Mouse (Mus musculus) spleen, postnatal 14 days (tissue): ENCODE results near the gene Foxk1.

ENCODE experiments used
- DNase-seq, 2 experiments: peaks; one replicate each; pipeline ENCODE4 v3.0.0; 2021 to 2022; ENCODE audit warnings: low spot score in 2 of 2

Gene Foxk1

DNA sequence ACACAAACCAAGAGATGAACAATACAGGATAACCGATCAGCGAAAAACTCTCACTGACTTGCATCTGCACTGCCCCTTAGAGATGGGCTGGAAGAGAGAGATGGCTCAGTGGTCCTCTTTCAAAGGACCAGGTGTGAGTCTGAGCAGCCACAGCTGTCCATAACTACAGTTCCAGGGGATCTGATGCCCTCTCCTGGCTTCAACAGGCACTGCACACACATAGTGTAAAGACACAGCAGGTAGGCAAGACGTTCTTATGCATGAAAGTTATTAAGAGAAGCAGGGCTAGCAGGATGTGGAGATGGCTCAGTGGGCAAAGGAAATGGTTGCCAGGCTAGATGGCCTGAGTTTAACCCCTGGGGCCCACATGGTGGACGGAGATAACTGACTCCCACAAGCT, 13.6 kb upstream of the Foxk1 start:
- peak in 1 of 2 experiments; percentile 47 for DNase-seq

DNA sequence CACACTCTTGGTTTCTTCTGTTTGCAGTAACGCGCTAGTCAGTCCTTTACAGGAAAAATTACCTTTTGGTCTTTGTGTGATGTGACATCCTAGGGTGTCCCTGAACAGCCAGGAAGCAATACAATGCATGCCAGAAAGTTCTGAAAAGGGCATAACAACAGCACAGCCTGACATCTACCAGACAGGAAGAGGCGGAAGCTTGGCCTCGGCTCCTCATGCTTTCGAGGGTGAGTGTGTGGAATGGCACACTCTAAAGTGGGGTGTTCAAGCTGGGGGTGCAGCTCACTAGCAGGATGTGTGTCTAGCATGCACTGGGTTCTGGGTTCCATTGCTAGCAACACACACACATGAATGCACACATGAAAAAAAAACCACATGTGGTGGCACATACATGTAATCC, 9.6 kb upstream of the Foxk1 start:
- no peak for DNase-seq

DNA sequence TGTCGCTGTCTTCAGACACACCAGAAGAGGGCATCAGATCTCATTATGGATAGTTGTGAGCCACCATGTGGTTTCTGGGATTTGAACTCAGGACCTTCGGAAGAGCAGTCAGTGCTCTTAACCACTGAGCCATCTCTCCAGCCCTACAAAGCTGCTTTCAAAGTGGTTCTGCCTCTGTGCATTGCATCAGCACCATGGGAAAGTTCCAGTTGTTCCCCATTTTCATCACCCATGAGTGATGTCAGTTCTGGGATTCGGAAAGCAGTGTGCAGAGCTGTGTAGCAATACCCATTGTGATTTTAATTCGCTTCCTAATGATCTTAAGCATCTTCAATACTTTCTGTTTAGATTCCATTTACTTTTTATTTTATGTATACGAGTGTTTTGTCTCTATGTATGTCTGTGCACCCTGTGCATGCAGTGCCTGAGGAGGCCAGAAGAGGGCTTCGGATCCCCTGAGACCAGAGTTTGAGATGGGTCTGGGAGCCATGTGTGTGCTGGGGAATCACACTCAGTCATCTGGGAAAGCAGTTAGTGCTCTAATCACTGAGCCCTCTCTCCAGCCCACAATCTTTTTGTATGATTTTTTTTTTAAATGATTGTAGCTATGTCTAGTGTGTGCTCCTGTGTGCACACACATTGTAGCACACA, 6.6 kb upstream of the Foxk1 start:
- no peak for DNase-seq

DNA sequence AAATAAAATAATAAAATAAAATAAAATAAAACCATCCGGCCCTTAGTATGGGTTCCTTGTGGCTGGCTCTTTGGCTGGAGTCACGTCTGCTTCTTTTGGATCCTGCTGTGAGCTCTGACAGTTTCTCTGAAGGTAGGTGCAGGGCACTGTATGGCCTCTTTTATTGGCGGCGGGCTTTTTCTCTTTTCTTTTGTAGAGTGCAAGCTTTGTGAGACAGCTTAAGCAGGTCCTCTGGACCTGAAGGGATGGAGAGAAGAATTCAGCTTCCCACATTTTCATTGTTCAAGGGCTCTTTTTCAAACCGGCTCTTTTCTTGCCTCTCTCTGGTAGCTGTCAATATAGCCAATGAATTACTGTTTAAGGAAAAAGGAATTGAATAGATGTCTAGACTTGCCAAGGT, 5.4 kb upstream of the Foxk1 start:
- DNase-seq: no peak

DNA sequence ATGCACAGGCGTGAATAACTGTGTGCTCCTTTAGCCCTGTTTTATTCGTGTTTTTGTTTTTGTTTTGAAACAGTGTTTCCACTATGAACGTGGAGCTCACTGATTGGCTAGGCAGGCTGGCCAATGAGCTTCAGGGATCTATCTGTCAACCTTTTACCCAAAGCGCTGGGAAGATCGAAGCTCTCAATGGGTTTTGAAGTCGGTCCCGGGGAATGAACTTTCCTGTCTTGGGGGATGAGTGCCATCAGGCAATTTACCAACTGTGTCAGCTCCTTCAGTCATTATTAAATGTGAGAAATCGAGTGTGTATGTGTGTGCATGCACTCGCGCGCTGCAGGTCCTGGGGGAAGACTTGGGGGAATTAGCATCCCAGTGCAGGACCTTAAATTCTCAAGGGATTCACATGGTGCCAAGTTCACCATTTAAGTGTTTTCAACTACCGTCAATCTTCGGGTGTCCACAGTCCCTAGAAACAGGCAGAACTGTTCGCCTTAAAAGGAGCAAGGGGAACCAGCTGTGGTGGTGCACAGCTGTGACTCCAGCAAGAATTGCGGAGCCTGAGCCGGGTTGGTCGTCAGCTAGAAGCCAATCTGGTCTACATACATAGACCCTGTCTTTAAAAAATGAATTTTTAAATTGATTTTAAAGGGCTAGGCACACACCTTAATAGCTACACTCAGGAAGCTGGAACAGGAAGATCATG, 965 bp upstream of the Foxk1 start:
- no peak for DNase-seq

DNA sequence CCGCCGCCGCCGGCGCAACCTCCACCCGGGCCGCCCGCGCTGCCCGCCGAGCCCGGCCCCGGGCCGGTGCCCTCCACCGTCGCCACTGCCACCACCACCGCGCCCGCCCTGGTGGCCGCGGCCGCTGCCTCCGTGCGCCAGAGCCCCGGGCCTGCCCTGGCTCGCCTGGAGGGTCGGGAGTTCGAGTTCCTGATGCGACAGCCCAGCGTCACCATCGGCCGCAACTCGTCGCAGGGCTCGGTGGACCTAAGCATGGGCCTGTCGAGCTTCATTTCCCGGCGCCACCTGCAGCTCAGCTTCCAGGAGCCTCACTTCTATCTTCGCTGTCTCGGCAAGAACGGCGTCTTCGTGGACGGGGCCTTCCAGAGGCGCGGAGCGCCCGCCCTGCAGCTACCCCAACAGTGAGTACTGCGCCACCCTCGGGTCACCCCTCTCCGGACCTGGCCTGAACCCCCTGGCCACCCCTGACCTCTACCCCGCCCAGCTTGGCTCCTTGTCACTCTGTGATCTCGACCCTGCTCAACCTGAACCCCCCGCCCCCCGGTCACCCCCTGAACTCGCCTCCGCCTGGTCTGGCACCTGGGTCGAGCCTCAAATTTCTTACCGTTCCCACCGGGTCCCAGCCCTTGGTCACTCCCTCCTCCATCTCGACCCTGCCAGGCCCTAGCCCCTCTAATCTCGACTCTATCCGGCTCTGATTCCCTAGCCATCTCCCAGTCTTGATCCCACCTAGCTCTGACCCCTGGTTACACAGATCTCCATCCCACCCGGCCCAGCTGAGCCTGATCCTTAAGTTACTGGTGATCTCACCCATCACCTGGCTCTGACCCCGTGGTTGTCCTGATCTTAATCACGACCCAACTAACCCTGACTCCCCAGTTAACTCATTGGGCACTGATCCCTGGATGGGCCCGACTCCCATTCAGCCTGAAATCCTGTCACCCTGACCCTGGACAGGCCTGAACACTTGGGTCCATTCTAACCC, 636 bp downstream of the Foxk1 start:
- DNase-seq: peak; percentile 23 to 28

DNA sequence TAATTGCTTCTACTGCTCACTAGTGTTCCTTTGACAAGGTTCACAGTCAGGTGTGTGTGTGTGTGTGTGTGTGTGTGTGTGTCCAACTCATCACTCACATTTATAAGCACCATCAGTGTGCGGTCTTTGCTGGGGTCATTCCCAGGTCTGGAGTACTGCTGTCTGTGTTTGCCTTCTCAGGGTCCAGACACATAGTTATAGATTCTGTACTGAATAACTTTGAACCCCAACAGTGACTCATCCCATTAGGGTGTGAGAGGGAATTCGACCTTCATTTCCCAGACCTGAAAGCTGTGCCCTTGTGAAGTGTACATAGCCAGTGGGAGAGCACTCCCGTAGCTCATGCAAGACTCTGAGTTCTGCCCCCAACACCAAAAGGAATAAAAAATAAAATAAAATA, 2.4 kb downstream of the Foxk1 start:
- DNase-seq: no peak

DNA sequence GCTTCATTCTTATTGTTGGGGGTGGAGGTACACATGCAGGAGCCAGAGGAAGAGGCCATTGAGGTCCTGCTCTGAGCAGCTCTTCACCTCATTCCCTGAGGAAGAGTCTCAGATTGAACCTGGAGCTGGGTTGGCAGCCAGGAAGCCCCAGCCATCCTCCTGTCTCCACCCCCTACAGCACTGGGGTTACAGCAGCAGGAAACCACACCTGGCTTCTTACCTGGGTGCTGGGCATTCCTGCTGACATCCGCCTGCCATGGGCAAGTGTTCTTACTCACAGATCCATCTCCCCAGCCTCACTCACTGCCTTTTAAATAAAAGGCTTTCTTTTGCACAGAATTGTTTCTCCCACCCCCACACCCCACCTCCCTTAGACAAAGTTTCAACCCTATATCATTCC, 3.0 kb downstream of the Foxk1 start:
- DNase-seq: no peak

DNA sequence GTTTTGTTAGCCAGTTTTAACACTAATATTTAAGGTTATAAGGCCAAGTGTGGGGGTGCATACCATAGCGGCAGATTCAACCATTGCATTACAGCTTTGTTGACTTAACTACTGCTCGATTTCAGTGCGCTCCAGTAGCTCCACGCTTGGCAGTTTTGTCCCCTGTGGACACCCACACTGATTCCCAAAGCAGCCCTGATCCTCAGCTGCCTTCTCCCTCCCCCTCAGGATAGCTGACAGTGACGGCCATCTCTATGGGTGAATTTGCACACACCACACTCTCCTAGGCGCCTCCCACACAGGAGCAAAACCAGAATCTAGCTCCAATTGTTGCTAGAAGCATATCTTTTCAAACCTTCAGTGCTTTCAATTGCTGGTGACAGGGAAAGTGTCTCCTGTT, 4.1 kb downstream of the Foxk1 start:
- DNase-seq: no peak

DNA sequence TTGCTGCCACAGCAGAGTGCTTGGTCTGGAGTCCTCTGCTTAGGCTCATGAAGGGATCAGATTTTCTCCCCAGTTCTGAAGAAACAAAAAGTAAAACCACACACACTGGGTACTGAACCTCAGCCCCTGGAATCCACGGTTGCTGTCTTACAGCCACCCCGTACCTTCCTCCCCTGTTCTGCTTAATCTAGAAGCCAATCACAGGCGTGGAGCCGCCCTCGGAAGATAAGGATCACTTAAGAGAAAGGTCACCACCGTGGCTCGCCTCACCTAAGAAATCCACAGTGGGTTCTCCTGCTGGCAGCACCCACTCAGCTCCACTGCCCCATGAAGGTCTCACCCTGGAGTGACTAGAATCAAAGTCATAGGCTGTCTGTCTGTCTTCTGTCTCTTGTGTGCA, 5.1 kb downstream of the Foxk1 start:
- no peak for DNase-seq

DNA sequence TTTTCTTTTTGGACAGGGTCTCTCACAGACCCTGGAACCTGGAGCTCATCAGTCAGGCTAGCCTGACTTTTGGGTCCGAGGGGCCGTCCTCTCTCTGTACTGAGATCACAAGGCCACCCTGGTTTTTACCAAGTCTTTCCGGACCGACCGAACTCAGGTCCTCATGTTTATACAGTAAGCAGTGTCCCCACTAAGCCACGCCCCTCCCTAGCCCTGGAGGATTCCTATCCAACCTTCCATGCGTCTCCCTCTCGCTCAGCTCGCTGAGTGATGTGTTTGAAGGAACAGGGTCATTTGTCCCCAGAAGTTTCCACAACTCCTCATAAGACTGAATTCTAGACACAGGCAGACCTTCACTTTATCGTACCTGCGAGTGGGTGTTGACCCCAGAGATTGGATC, 5.6 kb downstream of the Foxk1 start:
- DNase-seq: no peak

DNA sequence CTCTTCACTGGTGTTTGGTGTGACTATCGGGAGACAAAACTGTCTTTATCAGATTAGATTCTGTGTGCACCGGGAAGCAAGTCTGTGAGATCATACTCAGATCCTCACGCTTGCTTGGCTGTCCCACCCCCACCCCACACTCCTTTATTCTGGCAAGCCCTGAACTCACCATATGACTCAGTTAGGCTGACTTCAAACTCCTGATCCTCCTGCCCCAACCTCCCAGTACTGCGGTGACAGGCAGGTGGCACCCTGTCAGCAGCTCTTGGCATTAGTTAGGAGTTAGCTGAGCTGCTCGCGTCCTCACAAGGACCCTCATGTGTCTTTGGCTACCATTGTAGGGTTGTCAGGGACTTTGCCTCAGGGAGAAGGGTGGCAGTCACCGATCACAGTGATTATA, 6.1 kb downstream of the Foxk1 start:
- DNase-seq: no peak

DNA sequence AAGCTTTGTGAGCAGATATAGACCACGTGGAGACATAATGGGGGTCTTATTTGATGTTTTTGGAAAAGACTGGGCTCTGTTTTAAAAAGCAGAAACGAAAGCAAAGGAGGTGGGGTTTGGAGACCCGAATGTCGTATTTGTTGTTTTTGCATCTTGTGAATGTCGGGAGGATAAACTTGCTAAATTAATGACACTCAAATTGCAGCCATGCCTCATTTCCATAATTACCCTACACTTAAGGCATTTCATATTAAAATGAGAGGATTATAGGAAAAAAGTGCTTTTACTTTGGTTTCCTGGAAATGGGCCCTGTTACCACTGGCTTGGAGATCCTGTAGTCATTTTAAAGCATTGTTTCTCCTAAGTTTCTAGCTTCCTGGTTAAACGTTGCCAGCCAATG, 7.9 kb downstream of the Foxk1 start:
- DNase-seq: no peak

DNA sequence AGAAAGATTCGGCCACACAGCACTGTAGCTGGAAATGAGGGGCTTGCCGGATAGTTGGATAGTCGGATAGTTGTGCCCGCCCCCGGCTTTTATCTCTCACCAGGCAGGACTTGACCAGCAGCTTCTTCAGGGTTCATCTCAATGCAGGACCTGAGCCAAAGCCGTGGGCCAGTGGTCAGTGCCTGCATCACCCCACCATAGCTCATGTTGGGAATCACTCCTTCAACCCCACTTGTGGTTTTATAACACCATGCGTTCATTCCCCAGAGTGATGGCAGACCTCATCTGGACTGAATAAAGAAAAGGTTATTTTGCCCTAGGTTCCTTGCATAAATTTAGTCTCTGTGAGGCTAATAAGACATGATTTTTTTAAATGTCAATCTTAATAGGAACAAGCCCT, 9.1 kb downstream of the Foxk1 start:
- DNase-seq: no peak

DNA sequence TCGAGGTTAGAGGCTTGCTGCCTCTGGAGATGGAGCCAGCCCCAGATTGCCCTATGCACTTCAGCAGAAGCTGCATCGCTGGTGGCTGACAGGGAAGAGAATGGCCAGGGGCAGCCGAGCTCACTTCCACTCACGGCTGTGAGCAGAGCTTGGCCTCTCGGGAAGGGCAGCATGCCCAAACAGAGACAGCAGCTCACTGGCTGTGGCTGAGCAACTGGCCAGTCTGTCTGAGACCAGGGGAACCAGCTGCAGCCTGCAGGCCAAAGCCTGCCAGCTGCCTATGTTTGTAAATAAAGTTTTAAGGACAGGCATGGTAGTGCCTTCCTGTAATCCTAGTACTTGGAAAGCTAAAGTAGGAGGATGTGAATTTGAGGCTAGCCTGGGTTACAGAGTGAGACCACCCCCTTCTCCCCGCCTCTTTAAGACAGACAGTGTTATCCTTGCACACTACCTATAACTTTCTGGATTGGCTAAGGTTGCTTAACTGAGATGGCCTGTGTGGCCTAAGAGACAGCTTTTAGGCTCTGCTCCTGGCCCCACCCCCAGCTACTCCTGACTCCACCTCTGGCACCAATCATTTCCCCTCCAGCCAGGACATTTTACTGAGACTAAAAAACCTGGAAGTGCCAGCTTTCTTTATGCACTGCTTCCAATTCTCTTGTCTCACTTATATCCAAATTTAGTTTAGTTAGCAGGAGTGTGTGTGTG, 11.5 kb downstream of the Foxk1 start:
- DNase-seq: no peak

DNA sequence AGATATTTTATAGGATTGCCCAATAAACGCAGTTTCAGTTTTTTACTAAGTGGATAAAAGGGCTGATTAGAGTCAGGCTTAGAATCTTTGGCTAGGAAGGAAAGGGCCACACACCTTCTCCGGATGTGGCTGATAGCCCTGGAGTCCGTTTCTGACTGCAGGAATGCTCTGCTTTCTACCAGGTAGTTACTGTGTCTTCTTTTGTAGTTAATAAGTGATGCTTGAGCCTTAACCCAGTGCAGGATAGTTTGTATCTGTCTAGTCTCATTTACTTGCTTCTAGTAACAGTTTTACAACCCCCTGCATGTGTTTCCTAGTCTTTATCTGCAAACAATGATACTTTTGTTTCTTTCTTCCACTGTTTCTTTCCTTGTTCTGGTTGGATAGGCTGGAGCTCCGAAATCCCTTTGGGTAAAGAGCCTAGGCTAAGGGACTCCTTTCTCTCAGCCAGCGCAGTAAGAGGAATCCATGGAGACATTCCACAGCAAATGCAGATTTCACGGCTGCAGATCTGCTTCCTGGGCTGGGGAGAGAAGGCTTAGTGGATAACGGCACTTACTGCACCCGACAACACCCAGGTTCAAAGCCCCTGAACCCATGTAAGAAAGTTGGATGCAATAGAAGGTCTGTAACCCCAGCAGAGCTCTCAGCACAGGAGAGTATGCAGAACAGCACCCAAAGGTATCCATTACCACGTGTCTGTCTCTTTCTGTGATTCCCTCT, 12.6 kb downstream of the Foxk1 start:
- DNase-seq: no peak

DNA sequence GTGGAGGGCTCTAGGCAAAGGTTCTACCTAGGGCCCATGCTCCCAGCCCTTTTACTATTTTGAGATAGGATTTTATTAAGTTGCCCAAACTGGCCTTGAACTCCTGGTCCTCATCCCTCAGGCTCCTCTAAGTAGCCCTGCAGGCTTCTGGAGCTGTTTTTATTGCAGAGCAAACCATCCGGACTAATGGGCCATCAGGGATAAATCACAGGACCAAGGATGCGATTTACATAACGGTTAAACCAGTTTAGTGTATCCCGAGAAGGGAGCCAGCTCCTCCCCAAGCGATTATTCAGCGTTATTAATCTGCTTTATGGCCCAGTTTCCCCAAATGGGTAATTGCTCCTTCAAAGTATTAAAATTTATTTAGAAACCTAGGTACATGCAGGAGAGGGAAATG, 14.1 kb downstream of the Foxk1 start:
- DNase-seq: no peak

DNA sequence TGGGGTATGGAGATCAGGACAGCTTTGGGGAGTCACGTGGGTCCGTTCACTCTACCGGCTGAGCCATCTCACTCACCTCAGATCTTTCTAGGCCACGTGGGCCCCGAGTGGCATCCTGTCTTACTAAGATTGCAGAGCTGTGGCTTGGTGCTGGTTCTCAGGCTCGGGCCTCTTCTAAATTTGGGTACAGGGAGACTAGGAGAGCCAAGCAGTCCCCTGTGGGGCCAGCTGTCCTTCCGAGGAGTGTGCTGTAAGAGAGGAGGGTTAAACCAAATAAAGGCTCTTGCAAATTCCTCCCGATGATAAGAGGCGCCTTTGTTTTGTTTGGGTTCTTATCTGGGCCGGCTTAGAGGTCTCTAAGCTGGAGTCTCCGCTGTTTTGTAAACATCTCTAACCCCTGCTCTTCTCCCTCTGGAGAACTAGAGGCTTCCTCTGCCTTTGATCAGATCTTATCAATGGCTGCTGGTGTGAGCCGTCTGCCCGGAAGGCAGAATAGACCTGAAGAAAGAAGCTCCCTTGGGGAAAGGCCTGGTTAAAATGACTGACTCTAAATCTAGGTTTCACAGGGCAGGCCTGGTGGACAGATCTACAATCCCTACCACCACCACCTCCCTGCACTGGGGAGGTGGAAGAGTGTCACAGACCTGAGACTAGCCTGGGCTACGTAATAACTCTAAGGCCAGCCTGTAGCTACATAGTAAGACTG, 14.9 kb downstream of the Foxk1 start:
- no peak for DNase-seq

DNA sequence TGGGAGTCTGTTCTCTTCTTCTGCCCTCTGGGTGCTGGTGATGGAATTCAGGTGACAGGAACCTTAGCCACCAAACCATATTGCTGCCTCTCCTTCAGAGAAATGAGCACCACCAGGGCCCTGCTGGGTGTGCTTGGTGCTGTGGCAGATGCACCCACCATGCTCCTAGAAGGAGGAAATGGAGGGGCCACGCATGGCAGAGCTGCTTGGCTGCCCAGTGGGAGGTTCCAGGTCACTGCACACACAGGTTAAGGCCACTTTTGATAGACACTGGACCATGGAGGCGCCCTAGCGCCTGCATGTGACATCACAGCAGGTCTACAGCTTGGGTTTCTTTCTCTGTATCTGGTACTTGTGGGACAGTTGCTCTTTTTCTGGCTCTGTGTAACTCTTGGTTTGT, 15.8 kb downstream of the Foxk1 start:
- DNase-seq: no peak

DNA sequence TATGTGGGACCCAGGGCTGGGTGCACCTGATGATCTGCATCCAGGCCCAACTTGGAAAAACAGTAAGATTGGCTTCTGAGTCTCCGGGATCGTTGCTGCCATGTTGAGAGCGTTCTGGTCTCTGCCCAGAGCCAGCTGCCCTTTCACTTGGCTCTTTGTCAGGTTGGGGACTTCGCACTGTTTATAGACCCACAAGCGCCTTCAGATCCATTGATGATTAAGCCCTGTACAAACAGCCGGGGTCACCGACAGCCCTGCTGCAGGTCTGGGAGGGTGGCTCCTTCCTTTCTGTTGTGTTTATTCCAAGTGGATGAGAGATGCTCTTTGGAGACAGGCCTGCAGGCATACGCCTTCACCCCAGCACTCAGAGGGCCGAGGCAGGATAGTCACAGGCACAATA, 16.6 kb downstream of the Foxk1 start:
- no peak for DNase-seq

DNA sequence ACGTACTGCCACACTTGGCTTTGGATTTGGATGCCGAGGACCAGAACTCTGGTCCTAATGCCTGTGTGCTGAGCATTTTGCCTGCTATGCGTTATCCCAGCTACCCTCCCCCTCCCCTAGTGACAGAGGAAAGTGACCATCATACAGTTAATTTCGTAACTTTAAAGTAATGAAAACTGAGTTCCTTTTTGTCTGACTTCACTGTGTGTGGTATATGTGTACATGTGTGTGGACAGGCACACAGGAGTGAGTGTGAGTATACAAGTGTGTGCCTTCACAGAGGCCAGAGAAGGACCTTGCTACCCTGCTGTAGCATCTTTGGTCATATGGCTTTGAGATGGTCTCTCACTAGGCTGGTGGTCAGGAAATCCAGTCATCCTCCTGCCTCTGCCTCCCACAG, 17.1 kb downstream of the Foxk1 start:
- DNase-seq: no peak
